Mouse (Mus musculus) monocyte, adult 5-6 weeks (primary cell): ENCODE results near the gene Relch. TPM values are rescaled to one million over a fixed set of nuclear protein-coding genes. Genes with fewer than 3 reads are reported as not detected.

Source experiments
- ATAC-seq: fragments of 153-309, 156-312 bp; replicated peaks from 2 replicates; pipeline ENCODE4 v1.8.0; 2017; ENCODE audit warnings: mild to moderate bottlenecking; ENCODE audit not compliant: low TSS enrichment, insufficient number of reproducible peaks, severe bottlenecking, poor library complexity, low FRiP score
- total RNA-seq: library from RNA; stranded (forward); fragments of 200-1000, 200-491, 200-594 nt; gene quantifications from 3 replicates; pipeline ENCODE4 v1.2.3, GENCODE M21; 2017

The Relch gene
- total RNA-seq, 1 experiment from 2014 or later: 57.6 TPM

- no peak for ATAC-seq
Observed at GRCm38 (mm10) chr1:105784257-105785016, 120.8 kb downstream of the Relch start.

GRCm38 (mm10) chr1:105785146-105785545 lies 121.5 kb downstream of the Relch start:
- no peak for ATAC-seq

- ATAC-seq: peak; percentile 62
Observed at GRCm38 (mm10) chr1:105786731-105787357, 123.2 kb downstream of the Relch start.

- ATAC-seq: no peak
Observed at GRCm38 (mm10) chr1:105790103-105790502, 126.4 kb downstream of the Relch start.

GRCm38 (mm10) chr1:105794670-105795069 lies 131.0 kb downstream of the Relch start:
- no peak for ATAC-seq

GRCm38 (mm10) chr1:105795705-105796104 lies 132.0 kb downstream of the Relch start:
- ATAC-seq: no peak

GRCm38 (mm10) chr1:105800570-105800969 lies 136.9 kb downstream of the Relch start:
- no peak for ATAC-seq

GRCm38 (mm10) chr1:105801252-105801651 lies 137.6 kb downstream of the Relch start:
- ATAC-seq: no peak

- ATAC-seq: no peak
Observed at GRCm38 (mm10) chr1:105802941-105803340, 139.3 kb downstream of the Relch start.

GRCm38 (mm10) chr1:105804285-105804684 lies 140.6 kb downstream of the Relch start:
- ATAC-seq: no peak

Other genes with a start within 250 kb of the Relch start
- gene Pign, start 184 bp upstream of the Relch start, total RNA-seq: 23.6 to 55.7 TPM (median 29.9 TPM) in 3 replicates
- gene Tnfrsf11a, start 116.9 kb downstream of the Relch start, total RNA-seq: 3.9 to 7.4 TPM (median 6.6 TPM) in 3 replicates